ENCODE assay signal across 28 mouse cellular contexts in the genomic region with DNA sequence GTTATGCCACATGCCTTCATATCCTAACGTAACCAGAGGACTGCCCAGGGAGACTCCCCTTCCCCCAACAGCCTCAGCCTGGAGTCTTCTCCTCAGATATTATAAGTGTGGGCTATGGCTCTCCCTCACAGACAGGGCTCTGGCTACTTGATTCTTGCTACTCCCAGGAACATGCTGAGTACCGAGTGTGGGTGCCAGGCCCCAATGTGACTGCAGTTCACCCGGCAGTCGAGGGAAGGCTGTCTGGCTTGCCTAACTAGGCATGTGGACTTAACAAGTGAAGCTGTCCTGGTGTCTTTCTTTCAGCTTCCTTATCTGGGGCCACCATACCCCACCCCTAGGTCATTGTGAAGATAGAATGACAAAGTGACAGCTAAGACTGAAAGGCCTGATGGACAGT. TPM values are rescaled to one million over a fixed set of nuclear protein-coding genes. Genes with fewer than 3 reads are reported as not detected.
"Had no signal": no experiment of that assay in that cellular context is flagged by ENCODE, and none has a peak within 500 bp of the region (broad histone marks: within the 10 kb centered on the region; RNA-seq: fewer than 3 reads in every experiment).

No protein-coding gene starts in this region.

- H3K4me2 ChIP-seq: limb, embryonic 13.5 days; liver, embryonic 13.5 days; lung, embryonic 15.5 days had no signal

- H3K9ac ChIP-seq: limb, embryonic 13.5 days; liver, embryonic 13.5 days; lung, embryonic 15.5 days had no signal

- DNase-seq: kidney, adult 2 months; kidney, postnatal 25 days; layer of hippocampus, adult 9-11 months; liver, embryonic 13.5 days; lung, postnatal 10 days; lung, postnatal 36 days had no signal

- ATAC-seq: intestine, postnatal 0 days had no signal

- H3K27me3 ChIP-seq: liver, embryonic 13.5 days; lung, embryonic 15.5 days had no signal

- H3K4me3 ChIP-seq: layer of hippocampus, adult 2 months; limb, embryonic 10.5 days; limb, embryonic 13.5 days; liver, embryonic 13.5 days; lung, embryonic 15.5 days; megakaryocyte, embryonic 14.5 days; midbrain, embryonic 10.5 days had no signal

- H3K9me3 ChIP-seq: limb, embryonic 10.5 days; limb, embryonic 13.5 days; liver, embryonic 13.5 days; lung, embryonic 15.5 days; megakaryocyte, embryonic 14.5 days; midbrain, embryonic 10.5 days had no signal

- H3K27ac ChIP-seq: kidney, postnatal 0 days; layer of hippocampus, adult 2 months; limb, embryonic 10.5 days; limb, embryonic 13.5 days; liver, embryonic 13.5 days; lung, embryonic 15.5 days; midbrain, embryonic 10.5 days had no signal

RNA-seq across cellular contexts. Expression of a gene that starts 5.0 kb away (rescaled TPM):
- total RNA-seq: left cerebral cortex, adult 18-20 months; left cerebral cortex, postnatal 25 days; liver, adult 2 months; midbrain, postnatal 0 days had no signal
- polyA plus RNA-seq: intestine, postnatal 0 days; limb, embryonic 10.5 days; limb, embryonic 13.5 days; liver, adult 2 months; liver, embryonic 13.5 days; testis, adult 2 months had no signal

RNA-seq across cellular contexts. Expression of a gene that starts 26.1 kb away (rescaled TPM):
- total RNA-seq: left cerebral cortex, adult 18-20 months; left cerebral cortex, postnatal 25 days; liver, adult 2 months; midbrain, postnatal 0 days had no signal
- polyA plus RNA-seq: intestine, postnatal 0 days; kidney, adult 2 months; kidney, embryonic 14.5 days; kidney, postnatal 0 days; large intestine, adult 2 months; limb, embryonic 10.5 days; limb, embryonic 13.5 days; liver, adult 2 months; liver, embryonic 13.5 days; liver, embryonic 16.5 days; lung, embryonic 15.5 days; midbrain, embryonic 10.5 days; midbrain, postnatal 0 days; neural tube, embryonic 11.5 days; neural tube, embryonic 14.5 days; small intestine, adult 2 months; spleen, adult 2 months; stomach, embryonic 16.5 days had no signal

RNA-seq across cellular contexts. Expression of a gene that starts 38.1 kb away (rescaled TPM):
- total RNA-seq: layer of hippocampus, adult 2 months; layer of hippocampus, postnatal 25 days; left cerebral cortex, adult 18-20 months; left cerebral cortex, postnatal 25 days; liver, adult 2 months; midbrain, postnatal 0 days had no signal
- polyA plus RNA-seq: intestine, postnatal 0 days; kidney, adult 2 months; kidney, embryonic 14.5 days; kidney, postnatal 0 days; large intestine, adult 2 months; limb, embryonic 10.5 days; limb, embryonic 13.5 days; liver, adult 2 months; liver, embryonic 13.5 days; liver, embryonic 16.5 days; lung, embryonic 15.5 days; midbrain, embryonic 10.5 days; midbrain, postnatal 0 days; neural tube, embryonic 11.5 days; neural tube, embryonic 14.5 days; small intestine, adult 2 months; spleen, adult 2 months; stomach, embryonic 16.5 days had no signal

RNA-seq across cellular contexts. Expression of a gene that starts 49.5 kb away (rescaled TPM):
- total RNA-seq: layer of hippocampus, adult 2 months; layer of hippocampus, postnatal 25 days; left cerebral cortex, adult 18-20 months; left cerebral cortex, postnatal 25 days; liver, adult 2 months; midbrain, postnatal 0 days had no signal
- polyA plus RNA-seq: intestine, postnatal 0 days; kidney, adult 2 months; kidney, embryonic 14.5 days; kidney, postnatal 0 days; large intestine, adult 2 months; limb, embryonic 10.5 days; limb, embryonic 13.5 days; liver, adult 2 months; liver, embryonic 13.5 days; liver, embryonic 16.5 days; lung, embryonic 15.5 days; midbrain, embryonic 10.5 days; midbrain, postnatal 0 days; neural tube, embryonic 11.5 days; neural tube, embryonic 14.5 days; small intestine, adult 2 months; spleen, adult 2 months; stomach, embryonic 16.5 days; testis, adult 2 months had no signal
